ENCODE assay signal across 11 mouse cellular contexts in the genomic region with DNA sequence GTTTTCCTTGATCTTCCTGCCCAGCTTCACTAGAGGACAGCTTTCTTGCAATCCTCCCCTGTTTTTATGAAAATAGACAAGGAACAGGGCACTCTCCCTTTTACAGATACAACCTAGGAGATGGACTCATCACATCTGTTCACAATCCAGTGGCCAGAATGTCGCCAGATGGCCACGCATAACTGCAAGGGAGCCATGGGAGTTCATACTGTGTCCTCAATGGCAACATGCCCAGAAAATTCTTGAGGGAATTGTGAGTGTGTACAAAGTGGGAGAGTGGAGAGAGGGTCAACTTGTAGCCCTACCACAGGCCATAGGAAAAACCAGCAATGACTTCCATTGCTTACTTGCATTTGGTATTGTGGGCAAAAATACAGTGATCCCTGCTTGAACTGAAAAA.
DNase-seq lines count a peak whose midpoint lies in the region; ATAC-seq lines count a peak whose summit lies in the region.
"Had no signal": no experiment of that assay in that cellular context is flagged by ENCODE, and none has a peak within 500 bp of the region (broad histone marks: within the 10 kb centered on the region; RNA-seq: fewer than 3 reads in every experiment).

No protein-coding gene starts in this region.

- no peaks in the 10 kb centered on the region for H3K36me3 ChIP-seq in embryonic facial prominence, embryonic 14.5 days (ENCODE audit: control insufficient read depth, insufficient read depth, low read length)
- H3K36me3 ChIP-seq in embryonic facial prominence, embryonic 10.5 days (replicated peaks) = no peaks in the 10 kb centered on the region
- H3K36me3 ChIP-seq in lung, embryonic 16.5 days (ENCODE audit: control insufficient read depth, insufficient read depth, low read length) = no peaks in the 10 kb centered on the region
- H3K36me3 ChIP-seq: heart, embryonic 15.5 days; midbrain, embryonic 12.5 days had no signal

- H3K9ac ChIP-seq in embryonic facial prominence, embryonic 14.5 days (ENCODE audit: low read depth, low read length) = no peak overlapping the region
- H3K9ac ChIP-seq in lung, embryonic 16.5 days (ENCODE audit: low read length) = no peak overlapping the region
- H3K9ac ChIP-seq: heart, embryonic 15.5 days; midbrain, embryonic 12.5 days had no signal

- DNase-seq in embryonic facial prominence, embryonic 14.5 days (ENCODE audit: low spot score) = peak; percentile 20
- DNase-seq in embryonic facial prominence, embryonic 10.5 days (ENCODE audit: low spot score) = no peak
- no peak for DNase-seq in lung, postnatal 14 days
- DNase-seq in gastrocnemius, postnatal 10 days = peak; percentile 37
- peak; percentile 51 for DNase-seq in lung, postnatal 10 days
- DNase-seq: cerebellum, adult 9-11 months had no signal

- no peak overlapping the region for H3K4me3 ChIP-seq in embryonic facial prominence, embryonic 14.5 days (ENCODE audit: low read depth, low read length)
- H3K4me3 ChIP-seq in embryonic facial prominence, embryonic 10.5 days = no peak overlapping the region
- H3K4me3 ChIP-seq in lung, embryonic 16.5 days (ENCODE audit: low read length) = no peak overlapping the region
- H3K4me3 ChIP-seq: heart, embryonic 15.5 days; midbrain, embryonic 12.5 days had no signal

- no peak for ATAC-seq in embryonic facial prominence, embryonic 14.5 days (ENCODE audit: low read depth)
- peak; percentile 87 for ATAC-seq in lung, embryonic 16.5 days (ENCODE audit: low read depth)
- no peak for ATAC-seq in frontal cortex, adult (ENCODE audit: low TSS enrichment)
- ATAC-seq in megakaryocyte-erythroid progenitor cell, adult 5-6 weeks (replicated peaks; ENCODE audit: low FRiP score, low TSS enrichment, poor library complexity, severe bottlenecking) = no peak

- 74% methylated on average over 2 of the region's 2 CpGs for WGBS in embryonic facial prominence, embryonic 14.5 days
- WGBS in embryonic facial prominence, embryonic 10.5 days = 86% methylated on average over 2 of the region's 2 CpGs
- WGBS in lung, embryonic 16.5 days = 51% methylated on average over 2 of the region's 2 CpGs

- no peak overlapping the region for H3K4me2 ChIP-seq in embryonic facial prominence, embryonic 14.5 days (ENCODE audit: low read depth, low read length)
- H3K4me2 ChIP-seq in lung, embryonic 16.5 days (ENCODE audit: low read depth, low read length) = no peak overlapping the region
- H3K4me2 ChIP-seq: heart, embryonic 15.5 days; midbrain, embryonic 12.5 days had no signal

- H3K9me3 ChIP-seq in embryonic facial prominence, embryonic 14.5 days (ENCODE audit: control insufficient read depth, low read length) = no peaks in the 10 kb centered on the region; the same call in 1 of the 2 replicates
- H3K9me3 ChIP-seq in embryonic facial prominence, embryonic 10.5 days = no peaks in the 10 kb centered on the region
- no peaks in the 10 kb centered on the region for H3K9me3 ChIP-seq in lung, embryonic 16.5 days (ENCODE audit: control insufficient read depth, low read length)
- H3K9me3 ChIP-seq: heart, embryonic 15.5 days; midbrain, embryonic 12.5 days had no signal

- peaks cover 6% of the 10 kb centered on the region; the same call in 1 of the 2 replicates for H3K4me1 ChIP-seq in embryonic facial prominence, embryonic 14.5 days (ENCODE audit: control insufficient read depth, insufficient read depth, low read length)
- no peaks in the 10 kb centered on the region for H3K4me1 ChIP-seq in embryonic facial prominence, embryonic 10.5 days
- H3K4me1 ChIP-seq in lung, embryonic 16.5 days (replicated peaks; ENCODE audit: control insufficient read depth, insufficient read depth, low read length) = no peaks in the 10 kb centered on the region; the same call in 1 of the 2 replicates
- H3K4me1 ChIP-seq: midbrain, embryonic 12.5 days had no signal

- no peak overlapping the region for H3K27ac ChIP-seq in embryonic facial prominence, embryonic 14.5 days (replicated peaks; ENCODE audit: low read depth, low read length)
- H3K27ac ChIP-seq in embryonic facial prominence, embryonic 10.5 days (replicated peaks) = no peak overlapping the region
- H3K27ac ChIP-seq in lung, embryonic 16.5 days (ENCODE audit: low read length) = peak overlapping the region; percentile 57; the same call in 1 of the 2 replicates
- H3K27ac ChIP-seq: heart, embryonic 15.5 days; midbrain, embryonic 12.5 days had no signal

- H3K27me3 ChIP-seq in embryonic facial prominence, embryonic 14.5 days (replicated peaks; ENCODE audit: control insufficient read depth, insufficient read depth, low read length) = no peaks in the 10 kb centered on the region
- no peaks in the 10 kb centered on the region for H3K27me3 ChIP-seq in embryonic facial prominence, embryonic 10.5 days (replicated peaks; ENCODE audit: low read depth, poor library complexity, severe bottlenecking)
- H3K27me3 ChIP-seq in lung, embryonic 16.5 days (ENCODE audit: control insufficient read depth, insufficient read depth, low read depth, low read length) = no peaks in the 10 kb centered on the region
- H3K27me3 ChIP-seq: heart, embryonic 15.5 days; midbrain, embryonic 12.5 days had no signal

Comparison
In these comparisons a context has a peak if more than half of its experiments do, and no peak if none do; other contexts are left out.
1. DNase-seq: peak in embryonic facial prominence, embryonic 14.5 days (single experiment), gastrocnemius, postnatal 10 days (single experiment) and lung, postnatal 10 days (single experiment); none in embryonic facial prominence, embryonic 10.5 days (single experiment) and lung, postnatal 14 days (single experiment).